Mouse (Mus musculus) erythroblast, embryonic 14.5 days (primary cell): Measurements from ENCODE around the gene Ctnna3. TPM values are rescaled to one million over a fixed set of nuclear protein-coding genes. Genes with fewer than 3 reads are reported as not detected.

Source experiments
- H3K27me3 ChIP-seq: 2 replicates; pipeline ENCODE4 v1.6.1; 2012; ENCODE audit warnings: inconsistent platforms; ENCODE audit not compliant: control insufficient read depth
- H3K36me3 ChIP-seq: 2 replicates; pipeline ENCODE4 v1.6.1; 2012; ENCODE audit warnings: mild to moderate bottlenecking, inconsistent platforms; ENCODE audit not compliant: control insufficient read depth
- H3K4me1 ChIP-seq: 2 replicates; pipeline ENCODE4 v1.6.1; 2012; ENCODE audit warnings: inconsistent platforms; ENCODE audit not compliant: control insufficient read depth
- H3K4me3 ChIP-seq: replicated peaks from 2 replicates; pipeline ENCODE3; 2012; ENCODE audit warnings: moderate library complexity, mild to moderate bottlenecking, inconsistent platforms
- H3K9me3 ChIP-seq: 2 replicates; pipeline ENCODE4 v1.6.1; 2012; ENCODE audit warnings: low read length, inconsistent platforms, mixed read lengths; ENCODE audit not compliant: control insufficient read depth
- GATA1 ChIP-seq: IDR thresholded peaks from 2 replicates; pipeline ENCODE4 v1.6.1; 2012; ENCODE audit warnings: low read length, inconsistent platforms, mixed read lengths
- TAL1 ChIP-seq: IDR thresholded peaks from 3 replicates; pipeline ENCODE4 v1.6.1; 2012; ENCODE audit warnings: low read length, inconsistent platforms, mixed read lengths
- polyA plus RNA-seq: library from polyadenylated mRNA; stranded (reverse); fragments of >175 nt; gene quantifications from 2 replicates; pipeline ENCODE4 v1.2.3, GENCODE M21; 2012

Ctnna3 gene
- polyA plus RNA-seq, 1 experiment, result not detected

DNA sequence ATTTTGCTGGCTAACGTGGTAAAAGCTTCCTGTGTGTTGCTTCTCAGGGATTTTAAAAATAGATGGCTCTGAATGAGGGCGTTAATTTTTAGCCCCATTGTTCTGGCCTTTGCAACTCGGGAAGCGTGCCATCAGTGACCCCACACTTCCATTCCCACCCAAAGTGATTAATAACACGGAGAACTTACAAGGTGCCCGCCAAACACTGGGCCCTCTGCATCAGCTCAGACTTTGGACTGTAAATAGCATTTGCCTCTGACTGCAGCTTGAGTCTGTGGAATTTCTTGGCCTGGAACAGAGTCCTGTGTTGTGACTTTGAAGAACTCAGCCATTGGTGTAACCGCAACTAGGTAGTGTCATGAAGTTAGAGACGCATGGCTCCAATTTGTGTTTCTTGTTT lies 521.0 kb downstream of the Ctnna3 start:
- H3K9me3 ChIP-seq, result peaks cover 12% of the 10 kb centered on the region
- H3K4me3 ChIP-seq, result no peak overlapping the region
- TF ChIP-seq GATA1 (no peak), TAL1 (no peak)
- no peaks in the 10 kb centered on the region for H3K27me3 ChIP-seq
- H3K36me3 ChIP-seq, result no peaks in the 10 kb centered on the region
- no peaks in the 10 kb centered on the region for H3K4me1 ChIP-seq

DNA sequence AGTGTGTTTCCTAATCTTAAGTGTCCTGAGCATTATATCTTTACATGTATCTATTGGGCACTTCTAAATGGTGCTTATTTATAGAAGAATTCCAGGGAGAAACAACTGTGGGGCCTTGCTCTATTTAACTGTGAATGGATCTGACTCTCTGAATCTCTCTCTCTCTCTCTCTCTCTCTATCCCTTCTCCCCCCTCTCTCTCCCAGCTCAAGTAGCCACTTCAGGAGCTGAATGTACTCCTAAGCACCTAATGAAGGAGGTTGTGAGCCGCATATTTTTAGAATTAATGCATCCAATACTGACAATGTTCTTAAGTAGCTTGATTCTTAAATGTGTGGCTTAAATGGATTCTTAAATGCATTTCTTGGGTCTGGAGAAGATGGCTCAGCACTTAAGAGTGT lies 521.6 kb downstream of the Ctnna3 start:
- Histone ChIP-seq H3K4me1 (no peaks in the 10 kb centered on the region), H3K36me3 (no peaks in the 10 kb centered on the region), H3K9me3 (peaks cover 9% of the 10 kb centered on the region), H3K27me3 (no peaks in the 10 kb centered on the region), H3K4me3 (no peak overlapping the region)
- TF ChIP-seq GATA1 (no peak), TAL1 (no peak)

DNA sequence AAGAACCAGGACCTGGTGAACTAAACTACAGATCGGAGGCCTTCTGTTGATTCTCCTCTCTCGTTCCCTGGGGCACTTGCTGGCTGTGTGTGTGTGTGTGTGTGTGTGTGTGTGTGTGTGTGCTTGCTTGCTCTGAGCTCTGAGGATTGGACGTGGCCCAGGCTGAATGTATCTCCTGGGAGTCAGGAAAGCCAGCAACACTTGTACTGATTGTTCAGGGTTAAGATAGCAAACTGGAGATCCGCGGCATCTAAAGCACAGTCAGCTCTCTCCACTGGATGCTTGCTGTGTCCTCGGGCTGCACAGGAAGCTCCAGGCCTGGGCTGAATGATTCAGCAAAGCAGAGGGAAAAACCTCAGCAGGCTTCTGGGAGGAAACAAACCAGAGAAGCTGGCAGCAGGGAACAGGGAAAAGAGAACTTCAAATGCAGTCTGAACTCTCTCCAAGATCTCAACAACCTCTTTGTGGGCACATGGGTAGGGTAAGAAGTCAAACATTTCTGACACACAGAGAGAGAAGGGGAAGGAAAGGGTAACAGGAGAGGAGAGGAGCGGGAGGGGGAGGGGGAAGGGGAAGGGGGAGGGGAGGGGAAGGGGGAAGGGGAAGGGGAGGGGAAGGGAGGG lies 524.5 kb downstream of the Ctnna3 start:
- no peak for TF ChIP-seq GATA1
- Histone ChIP-seq H3K9me3 (peaks cover 4% of the 10 kb centered on the region; the same call in 1 of the 2 replicates), H3K4me3 (no peak overlapping the region), H3K27me3 (no peaks in the 10 kb centered on the region), H3K4me1 (no peaks in the 10 kb centered on the region), H3K36me3 (no peaks in the 10 kb centered on the region)

DNA sequence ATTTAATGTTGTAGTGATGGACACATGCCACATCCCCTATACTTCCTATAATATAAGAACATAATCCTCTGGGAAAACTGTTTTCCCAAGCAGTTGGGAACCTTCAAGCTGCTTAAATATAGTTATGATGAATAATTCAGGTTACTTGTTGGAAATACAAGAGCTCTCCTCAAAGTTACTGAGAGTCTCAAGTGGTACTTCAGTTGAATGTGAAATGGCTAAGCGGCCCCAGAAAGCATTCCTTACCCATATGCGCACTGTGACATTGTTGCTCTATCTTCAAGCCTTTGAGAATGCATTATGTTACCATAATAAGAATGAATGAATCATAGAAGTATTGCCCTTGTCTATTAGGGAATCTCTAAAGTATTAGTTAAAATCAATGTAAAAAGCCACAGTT lies 542.4 kb downstream of the Ctnna3 start:
- no peak for TF ChIP-seq GATA1
- no peak for TF ChIP-seq TAL1
- no peak overlapping the region for H3K4me3 ChIP-seq
- peaks cover 5% of the 10 kb centered on the region for H3K9me3 ChIP-seq
- H3K27me3 ChIP-seq, result no peaks in the 10 kb centered on the region
- no peaks in the 10 kb centered on the region for H3K4me1 ChIP-seq
- no peaks in the 10 kb centered on the region for H3K36me3 ChIP-seq

DNA sequence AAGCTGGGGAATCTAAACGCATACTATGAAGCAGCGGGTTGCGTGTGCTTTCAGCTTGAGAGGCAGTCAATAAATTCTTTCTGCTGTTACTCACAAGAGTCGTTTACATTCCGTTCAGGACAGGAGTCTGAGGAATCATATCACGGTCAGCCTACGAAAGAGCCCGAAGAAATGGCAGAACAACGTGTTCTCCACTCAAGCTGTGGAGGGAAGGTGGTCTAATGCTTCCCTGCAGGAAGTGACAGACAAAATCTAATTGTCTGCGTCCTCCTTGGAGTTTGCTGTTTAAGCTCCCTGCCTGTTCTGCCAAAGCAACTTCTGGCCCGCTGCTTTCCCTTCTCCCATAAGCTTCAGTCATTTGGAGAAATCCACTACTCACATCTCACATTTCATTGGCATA lies 548.2 kb downstream of the Ctnna3 start:
- no peaks in the 10 kb centered on the region for H3K4me1 ChIP-seq
- H3K27me3 ChIP-seq, result no peaks in the 10 kb centered on the region
- no peaks in the 10 kb centered on the region for H3K36me3 ChIP-seq
- TF ChIP-seq TAL1, result no peak
- no peak for TF ChIP-seq GATA1
- no peak overlapping the region for H3K4me3 ChIP-seq
- H3K9me3 ChIP-seq, result peaks cover 16% of the 10 kb centered on the region

DNA sequence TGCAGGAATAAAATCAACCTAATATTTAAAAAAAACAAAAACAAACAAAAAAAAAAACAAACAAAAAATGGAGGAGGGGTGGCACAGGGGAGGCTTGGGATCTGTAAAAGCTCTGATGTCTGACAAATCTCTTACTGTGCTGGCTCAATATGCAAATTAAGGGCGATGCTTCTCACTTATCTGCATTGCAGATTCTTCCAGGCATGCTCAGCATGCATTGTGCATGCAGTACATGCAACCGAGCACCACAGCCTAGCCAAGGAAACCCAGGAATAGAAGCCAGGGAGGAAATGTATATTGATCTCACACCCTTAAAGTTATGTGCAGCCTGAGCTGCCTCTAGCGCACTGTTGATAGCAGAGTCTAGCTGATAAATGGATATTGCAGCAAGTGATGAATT lies 548.6 kb downstream of the Ctnna3 start:
- H3K36me3 ChIP-seq, result no peaks in the 10 kb centered on the region
- no peak for TF ChIP-seq TAL1
- no peak overlapping the region for H3K4me3 ChIP-seq
- H3K27me3 ChIP-seq, result no peaks in the 10 kb centered on the region
- H3K9me3 ChIP-seq, result peaks cover 20% of the 10 kb centered on the region
- no peaks in the 10 kb centered on the region for H3K4me1 ChIP-seq

DNA sequence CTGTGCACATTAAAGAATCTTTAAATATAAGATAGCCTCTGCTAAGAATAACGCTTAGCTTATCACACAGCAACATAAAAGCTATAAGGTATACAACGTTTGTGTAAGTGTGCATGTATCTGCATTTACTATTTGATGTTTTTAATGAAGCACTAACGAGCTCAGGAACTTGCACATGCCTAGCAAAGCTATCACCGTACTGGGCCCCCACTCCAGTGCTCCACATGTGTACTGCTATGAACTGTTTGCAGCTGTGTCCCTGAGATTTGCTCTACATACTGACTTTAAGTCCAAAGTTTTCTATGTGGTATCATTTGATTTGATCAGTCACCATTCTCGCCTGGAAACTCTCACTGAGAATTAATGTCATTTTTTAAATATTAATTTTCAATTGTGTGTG lies 549.1 kb downstream of the Ctnna3 start:
- TF ChIP-seq TAL1, result no peak
- TF ChIP-seq GATA1, result no peak
- no peaks in the 10 kb centered on the region for H3K27me3 ChIP-seq

DNA sequence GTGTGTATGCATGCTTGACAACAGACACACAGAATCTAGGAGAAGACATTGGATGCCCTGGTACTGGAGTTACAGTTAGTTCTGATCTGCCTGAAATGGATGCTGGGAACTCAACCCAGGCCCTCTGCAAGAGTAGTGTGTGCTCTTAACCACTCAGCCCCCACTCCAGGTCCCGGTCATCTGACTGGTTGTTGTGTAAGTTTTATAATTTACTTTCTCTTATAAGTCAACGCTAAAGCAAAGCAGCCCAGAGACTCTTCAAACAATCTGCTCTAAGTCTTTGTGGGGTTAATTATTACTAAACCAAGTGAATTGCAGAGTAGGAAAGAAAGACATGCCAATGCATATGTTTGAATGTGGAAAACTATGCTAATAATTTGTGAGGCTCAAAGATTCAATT lies 549.5 kb downstream of the Ctnna3 start:
- TF ChIP-seq GATA1, result no peak
- no peak for TF ChIP-seq TAL1
- Histone ChIP-seq H3K36me3 (no peaks in the 10 kb centered on the region), H3K9me3 (peaks cover 22% of the 10 kb centered on the region), H3K4me1 (no peaks in the 10 kb centered on the region), H3K4me3 (no peak overlapping the region), H3K27me3 (no peaks in the 10 kb centered on the region)

More for the DNA sequence above, 549.1 kb downstream of the Ctnna3 start:
- Histone ChIP-seq H3K4me1 (no peaks in the 10 kb centered on the region), H3K36me3 (no peaks in the 10 kb centered on the region), H3K4me3 (no peak overlapping the region), H3K9me3 (peaks cover 20% of the 10 kb centered on the region)

DNA sequence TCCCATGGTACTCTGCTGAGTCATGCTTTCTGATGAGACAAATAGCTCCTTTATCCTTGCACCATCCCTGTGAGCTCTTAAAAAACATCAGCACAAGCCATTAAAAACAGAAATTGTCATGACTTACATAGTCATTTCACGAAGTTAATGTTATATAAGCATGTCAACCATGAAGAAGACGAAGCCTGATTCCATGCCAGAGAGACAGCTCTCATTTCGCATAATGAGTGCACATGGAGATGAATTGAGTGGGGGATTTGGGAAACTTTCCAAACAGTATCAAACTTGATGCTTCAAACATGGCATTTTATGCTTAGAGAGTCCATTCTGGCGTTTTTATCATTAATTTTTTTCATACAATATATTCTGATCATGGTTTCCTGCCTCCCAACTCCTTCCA lies 555.7 kb downstream of the Ctnna3 start:
- TF ChIP-seq GATA1 (no peak), TAL1 (no peak)
- Histone ChIP-seq H3K36me3 (no peaks in the 10 kb centered on the region), H3K9me3 (peaks cover 19% of the 10 kb centered on the region), H3K27me3 (no peaks in the 10 kb centered on the region), H3K4me3 (no peak overlapping the region), H3K4me1 (no peaks in the 10 kb centered on the region)

DNA sequence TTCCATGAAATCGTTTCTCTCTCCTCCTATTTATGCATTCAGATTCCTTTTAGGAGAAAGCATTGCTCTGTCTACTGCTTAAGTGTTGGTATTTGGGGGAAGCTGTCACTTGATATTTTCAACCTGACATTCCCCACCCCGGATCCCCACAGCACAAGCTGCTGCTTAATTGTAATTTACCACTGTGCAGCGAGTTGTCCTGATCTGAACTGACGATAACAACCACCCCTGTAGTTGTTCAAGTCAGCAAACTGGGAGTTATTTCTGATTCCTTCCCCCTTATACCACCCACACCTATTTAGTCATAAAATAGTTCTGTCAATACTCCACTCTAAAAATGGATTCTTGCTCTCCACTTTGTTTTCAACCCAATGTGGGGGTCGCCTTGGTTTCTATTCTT lies 564.4 kb downstream of the Ctnna3 start:
- Histone ChIP-seq H3K4me1 (no peaks in the 10 kb centered on the region), H3K4me3 (no peak overlapping the region), H3K27me3 (no peaks in the 10 kb centered on the region), H3K9me3 (peaks cover 8% of the 10 kb centered on the region), H3K36me3 (no peaks in the 10 kb centered on the region)
- TF ChIP-seq TAL1 (no peak), GATA1 (no peak)
